Mouse (Mus musculus): ENCODE data around the gene Csf1. TPM values are rescaled to one million over a fixed set of nuclear protein-coding genes. Genes with fewer than 3 reads are reported as not detected.

Csf1 gene
- polyA plus RNA-seq (2015; fragmentation: Nextera tagmentation; extraction: Ambion mirVana) = 8.0 and 9.8 TPM in 2 replicates

- under 1% methylated on average over 53 of the region's 56 CpGs for WGBS
- Histone ChIP-seq H3K27me3 (replicated peaks; ENCODE audit: control insufficient read depth, insufficient read depth, low read length) (no peaks in the 10 kb centered on the region), H3K36me3 (ENCODE audit: control insufficient read depth, insufficient read depth, low read length) (no peaks in the 10 kb centered on the region), H3K27ac (ENCODE audit: low read depth, low read length) (peak within 1 kb of the TSS; percentile 85), H3K9ac (ENCODE audit: low read depth, low read length) (peak within 1 kb of the TSS; percentile 87), H3K4me1 (ENCODE audit: control insufficient read depth, insufficient read depth, low read depth, low read length) (peaks cover 25% of the 10 kb centered on the region), H3K4me2 (ENCODE audit: low read length) (peak within 1 kb of the TSS; percentile 95), H3K4me3 (ENCODE audit: low read length) (peak within 1 kb of the TSS; percentile 71), H3K9me3 (ENCODE audit: control insufficient read depth, low read length) (no peaks in the 10 kb centered on the region)
- ATAC-seq = peak; percentile 84
Measured at GRCm38 (mm10) chr3:107759929-107760581, at the start of gene Csf1. Gene Csf1, minus strand, starts transcription at chr3:107760469.

GRCm38 (mm10) chr3:107808013-107808750, 47.9 kb upstream of the Csf1 start:
- no peak; the same call in 1 of the 2 replicates for ATAC-seq
- WGBS = 33% methylated on average over 14 of the region's 14 CpGs
- H3K27ac ChIP-seq (ENCODE audit: low read depth, low read length) = peak overlapping the region; percentile 63

GRCm38 (mm10) chr3:107807386-107807974, 47.2 kb upstream of the Csf1 start:
- Histone ChIP-seq H3K36me3 (ENCODE audit: control insufficient read depth, insufficient read depth, low read length) (no peaks in the 10 kb centered on the region), H3K27ac (ENCODE audit: low read depth, low read length) (peak overlapping the region; percentile 52), H3K9ac (ENCODE audit: low read depth, low read length) (no peak overlapping the region), H3K27me3 (replicated peaks; ENCODE audit: control insufficient read depth, insufficient read depth, low read length) (no peaks in the 10 kb centered on the region), H3K4me2 (ENCODE audit: low read length) (no peak overlapping the region; the same call in 1 of the 2 replicates), H3K9me3 (ENCODE audit: control insufficient read depth, low read length) (no peaks in the 10 kb centered on the region), H3K4me3 (ENCODE audit: low read length) (no peak overlapping the region), H3K4me1 (ENCODE audit: control insufficient read depth, insufficient read depth, low read depth, low read length) (peaks cover 8% of the 10 kb centered on the region)
- WGBS = 33% methylated on average over 6 of the region's 6 CpGs
- no peak for ATAC-seq

More at GRCm38 (mm10) chr3:107808013-107808750, 47.9 kb upstream of the Csf1 start:
- Histone ChIP-seq H3K4me3 (ENCODE audit: low read length) (no peak overlapping the region), H3K4me1 (ENCODE audit: control insufficient read depth, insufficient read depth, low read depth, low read length) (peaks cover 8% of the 10 kb centered on the region), H3K9ac (ENCODE audit: low read depth, low read length) (no peak overlapping the region), H3K27me3 (replicated peaks; ENCODE audit: control insufficient read depth, insufficient read depth, low read length) (no peaks in the 10 kb centered on the region), H3K4me2 (ENCODE audit: low read length) (peak overlapping the region; percentile 13; the same call in 1 of the 2 replicates), H3K36me3 (ENCODE audit: control insufficient read depth, insufficient read depth, low read length) (no peaks in the 10 kb centered on the region), H3K9me3 (ENCODE audit: control insufficient read depth, low read length) (no peaks in the 10 kb centered on the region)

- WGBS = 69% methylated on average over 1 of the region's 1 CpGs
- Histone ChIP-seq H3K4me1 (ENCODE audit: control insufficient read depth, insufficient read depth, low read depth, low read length) (peaks cover 8% of the 10 kb centered on the region), H3K9me3 (ENCODE audit: control insufficient read depth, low read length) (no peaks in the 10 kb centered on the region), H3K9ac (ENCODE audit: low read depth, low read length) (no peak overlapping the region), H3K27ac (ENCODE audit: low read depth, low read length) (no peak overlapping the region), H3K27me3 (replicated peaks; ENCODE audit: control insufficient read depth, insufficient read depth, low read length) (no peaks in the 10 kb centered on the region), H3K36me3 (ENCODE audit: control insufficient read depth, insufficient read depth, low read length) (no peaks in the 10 kb centered on the region), H3K4me3 (ENCODE audit: low read length) (no peak overlapping the region), H3K4me2 (ENCODE audit: low read length) (no peak overlapping the region)
- ATAC-seq = no peak
Measured at GRCm38 (mm10) chr3:107806916-107807315, 46.6 kb upstream of the Csf1 start.

- H3K4me3 ChIP-seq (ENCODE audit: low read length) = no peak overlapping the region
- H3K27ac ChIP-seq (ENCODE audit: low read depth, low read length) = no peak overlapping the region
- no peaks in the 10 kb centered on the region for H3K27me3 ChIP-seq (replicated peaks; ENCODE audit: control insufficient read depth, insufficient read depth, low read length)
- H3K4me2 ChIP-seq (ENCODE audit: low read length) = no peak overlapping the region
- no peaks in the 10 kb centered on the region for H3K9me3 ChIP-seq (ENCODE audit: control insufficient read depth, low read length)
- peaks cover 8% of the 10 kb centered on the region for H3K4me1 ChIP-seq (ENCODE audit: control insufficient read depth, insufficient read depth, low read depth, low read length)
- ATAC-seq = no peak
- no peaks in the 10 kb centered on the region for H3K36me3 ChIP-seq (ENCODE audit: control insufficient read depth, insufficient read depth, low read length)
- H3K9ac ChIP-seq (ENCODE audit: low read depth, low read length) = no peak overlapping the region
- WGBS = 93% methylated on average over 1 of the region's 1 CpGs
Measured at GRCm38 (mm10) chr3:107804799-107805198, 44.5 kb upstream of the Csf1 start.

GRCm38 (mm10) chr3:107802185-107802946, 42.1 kb upstream of the Csf1 start:
- no peaks in the 10 kb centered on the region for H3K36me3 ChIP-seq (ENCODE audit: control insufficient read depth, insufficient read depth, low read length)
- H3K27ac ChIP-seq (ENCODE audit: low read depth, low read length) = no peak overlapping the region
- ATAC-seq = no peak
- H3K9ac ChIP-seq (ENCODE audit: low read depth, low read length) = no peak overlapping the region
- H3K27me3 ChIP-seq (replicated peaks; ENCODE audit: control insufficient read depth, insufficient read depth, low read length) = no peaks in the 10 kb centered on the region
- no peaks in the 10 kb centered on the region for H3K4me1 ChIP-seq (ENCODE audit: control insufficient read depth, insufficient read depth, low read depth, low read length)
- H3K4me2 ChIP-seq (ENCODE audit: low read length) = no peak overlapping the region
- WGBS = 83% methylated on average over 8 of the region's 8 CpGs
- no peaks in the 10 kb centered on the region for H3K9me3 ChIP-seq (ENCODE audit: control insufficient read depth, low read length)
- H3K4me3 ChIP-seq (ENCODE audit: low read length) = no peak overlapping the region

- no peaks in the 10 kb centered on the region for H3K36me3 ChIP-seq (ENCODE audit: control insufficient read depth, insufficient read depth, low read length)
- ATAC-seq = no peak
- no peak overlapping the region for H3K27ac ChIP-seq (ENCODE audit: low read depth, low read length)
- no peak overlapping the region for H3K9ac ChIP-seq (ENCODE audit: low read depth, low read length)
- H3K4me1 ChIP-seq (ENCODE audit: control insufficient read depth, insufficient read depth, low read depth, low read length) = peaks cover under 1% of the 10 kb centered on the region; the same call in 1 of the 2 replicates
- H3K9me3 ChIP-seq (ENCODE audit: control insufficient read depth, low read length) = no peaks in the 10 kb centered on the region
- H3K27me3 ChIP-seq (replicated peaks; ENCODE audit: control insufficient read depth, insufficient read depth, low read length) = no peaks in the 10 kb centered on the region
- 93% methylated on average over 5 of the region's 5 CpGs for WGBS
- H3K4me2 ChIP-seq (ENCODE audit: low read length) = no peak overlapping the region
- H3K4me3 ChIP-seq (ENCODE audit: low read length) = no peak overlapping the region
Measured at GRCm38 (mm10) chr3:107798946-107799345, 38.7 kb upstream of the Csf1 start.

GRCm38 (mm10) chr3:107796191-107796983, 36.1 kb upstream of the Csf1 start:
- ATAC-seq = no peak
- WGBS = 86% methylated on average over 8 of the region's 8 CpGs
- Histone ChIP-seq H3K9me3 (ENCODE audit: control insufficient read depth, low read length) (no peaks in the 10 kb centered on the region), H3K4me2 (ENCODE audit: low read length) (no peak overlapping the region), H3K4me1 (ENCODE audit: control insufficient read depth, insufficient read depth, low read depth, low read length) (peaks cover 11% of the 10 kb centered on the region), H3K27ac (ENCODE audit: low read depth, low read length) (no peak overlapping the region), H3K4me3 (ENCODE audit: low read length) (no peak overlapping the region), H3K36me3 (ENCODE audit: control insufficient read depth, insufficient read depth, low read length) (no peaks in the 10 kb centered on the region), H3K27me3 (replicated peaks; ENCODE audit: control insufficient read depth, insufficient read depth, low read length) (no peaks in the 10 kb centered on the region), H3K9ac (ENCODE audit: low read depth, low read length) (no peak overlapping the region)
